In the genomic region with DNA sequence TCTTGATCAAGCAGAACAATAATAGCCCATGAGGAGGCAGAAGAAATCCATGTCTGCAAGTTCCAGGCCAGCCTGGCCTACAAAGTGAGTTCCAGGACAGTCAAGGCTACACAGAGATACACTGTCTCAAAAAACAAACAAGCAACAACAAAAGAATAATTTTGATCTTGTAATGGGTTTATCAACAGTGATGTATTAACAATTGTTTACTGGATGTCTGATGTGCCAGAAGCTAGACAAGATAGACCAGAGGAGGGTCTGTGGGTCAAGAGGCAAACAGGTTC, we compare ENCODE assay signal across 20 mouse cellular contexts. TPM values are rescaled to one million over a fixed set of nuclear protein-coding genes. Genes with fewer than 3 reads are reported as not detected.
DNase-seq lines count a peak whose midpoint lies in the region; ATAC-seq and TF ChIP-seq lines count a peak whose summit lies in the region.
"Had no signal": no experiment of that assay in that cellular context is flagged by ENCODE, and none has a peak within 500 bp of the region (broad histone marks: within the 10 kb centered on the region; RNA-seq: fewer than 3 reads in every experiment).

No protein-coding gene starts in this region.

- no peak overlapping the region for H3K4me3 ChIP-seq in kidney, embryonic 14.5 days (ENCODE audit: low read length)
- H3K4me3 ChIP-seq in liver, adult 2 months (ENCODE audit: insufficient read depth, low read depth, low read length) = no peak overlapping the region
- no peak overlapping the region for H3K4me3 ChIP-seq in liver, embryonic 12.5 days
- peak overlapping the region; percentile 49 for H3K4me3 ChIP-seq in testis, adult 2 months (ENCODE audit: control insufficient read depth, low read depth, low read length)
- H3K4me3 ChIP-seq: embryonic facial prominence, embryonic 10.5 days; forebrain, embryonic 13.5 days; heart, adult 2 months; heart, embryonic 15.5 days had no signal

- H3K4me2 ChIP-seq in kidney, embryonic 14.5 days (replicated peaks; ENCODE audit: low read depth, low read length) = no peak overlapping the region
- H3K4me2 ChIP-seq in liver, embryonic 12.5 days = no peak overlapping the region
- H3K4me2 ChIP-seq: forebrain, embryonic 13.5 days had no signal

- DNase-seq in kidney, postnatal 14 days = no peak
- no peak for DNase-seq in liver, adult 2 months (ENCODE audit: extremely low read depth, low read depth, low spot score)
- no peak for DNase-seq in testis, postnatal 14 days (ENCODE audit: low spot score)
- DNase-seq in MN1 (ENCODE audit: low spot score) = no peak
- DNase-seq: adrenal gland, adult 2 months; adrenal gland, postnatal 25 days; cerebellum, adult 18-20 months; cerebellum, postnatal 10 days; forebrain, postnatal 0 days; gastrocnemius, postnatal 14 days; heart, adult 2 months; heart, postnatal 14 days had no signal

- peak overlapping the region; percentile 38; the same call in 1 of the 2 replicates for H3K27ac ChIP-seq in kidney, embryonic 14.5 days (ENCODE audit: low read depth, low read length)
- peak overlapping the region; percentile 21 for H3K27ac ChIP-seq in liver, adult 2 months (replicated peaks; ENCODE audit: insufficient read depth, low read depth, low read length)
- no peak overlapping the region for H3K27ac ChIP-seq in liver, embryonic 12.5 days
- no peak overlapping the region for H3K27ac ChIP-seq in testis, adult 2 months (ENCODE audit: control insufficient read depth, insufficient read depth, low read depth, low read length)
- H3K27ac ChIP-seq: embryonic facial prominence, embryonic 10.5 days; forebrain, embryonic 13.5 days; heart, adult 2 months; heart, embryonic 15.5 days had no signal

- H3K27me3 ChIP-seq in kidney, embryonic 14.5 days (ENCODE audit: control insufficient read depth, insufficient read depth, low read length) = no peaks in the 10 kb centered on the region
- no peaks in the 10 kb centered on the region for H3K27me3 ChIP-seq in liver, adult 2 months (ENCODE audit: control insufficient read depth, insufficient read depth, low read length)
- no peaks in the 10 kb centered on the region for H3K27me3 ChIP-seq in liver, embryonic 12.5 days (replicated peaks)
- H3K27me3 ChIP-seq in testis, adult 2 months (ENCODE audit: control insufficient read depth, insufficient read depth, low read length) = no peaks in the 10 kb centered on the region
- H3K27me3 ChIP-seq: forebrain, embryonic 13.5 days; heart, embryonic 15.5 days; Patski had no signal

- no peak for TF ChIP-seq CTCF in liver, adult 2 months (IDR thresholded peaks at IDR 0.05; ENCODE audit: low read depth, low read length)
- no peak for TF ChIP-seq CTCF in testis, adult 2 months (IDR thresholded peaks at IDR 0.05; ENCODE audit: control insufficient read depth, insufficient read depth, insufficient replicate concordance, low read depth, low read length)

- H3K9me3 ChIP-seq in kidney, embryonic 14.5 days (ENCODE audit: control insufficient read depth, low read length) = no peaks in the 10 kb centered on the region
- H3K9me3 ChIP-seq in liver, embryonic 12.5 days (replicated peaks) = no peaks in the 10 kb centered on the region
- H3K9me3 ChIP-seq: embryonic facial prominence, embryonic 10.5 days; forebrain, embryonic 13.5 days; heart, embryonic 15.5 days had no signal

- no peak for ATAC-seq in kidney, embryonic 14.5 days (ENCODE audit: low FRiP score, low TSS enrichment)
- no peak for ATAC-seq in liver, embryonic 12.5 days
- ATAC-seq: activated CD4-positive, CD25-positive, alpha-beta regulatory T cell, adult 4 months; forebrain, embryonic 13.5 days; forebrain, postnatal 0 days; Patski had no signal

- H3K79me2 ChIP-seq in liver, adult 2 months (ENCODE audit: control insufficient read depth, insufficient read depth, low read length) = no peaks in the 10 kb centered on the region

- peaks cover 6% of the 10 kb centered on the region; the same call in 1 of the 2 replicates for H3K4me1 ChIP-seq in kidney, embryonic 14.5 days (ENCODE audit: control insufficient read depth, insufficient read depth, low read length)
- H3K4me1 ChIP-seq in liver, adult 2 months (ENCODE audit: control insufficient read depth, insufficient read depth, low read length) = peaks cover 6% of the 10 kb centered on the region; the same call in 1 of the 2 replicates
- 0 out of 2 replicates have a peak, but pooled peaks cover 4% of the 10 kb centered on the region for H3K4me1 ChIP-seq in liver, embryonic 12.5 days
- peaks cover 16% of the 10 kb centered on the region for H3K4me1 ChIP-seq in testis, adult 2 months (ENCODE audit: control insufficient read depth, insufficient read depth, low read length)
- H3K4me1 ChIP-seq: forebrain, embryonic 13.5 days had no signal

- H3K36me3 ChIP-seq in kidney, embryonic 14.5 days (ENCODE audit: control insufficient read depth, insufficient read depth, low read length) = no peaks in the 10 kb centered on the region
- no peaks in the 10 kb centered on the region for H3K36me3 ChIP-seq in liver, adult 2 months (ENCODE audit: control insufficient read depth, insufficient read depth, low read length)
- H3K36me3 ChIP-seq in liver, embryonic 12.5 days = no peaks in the 10 kb centered on the region
- H3K36me3 ChIP-seq in testis, adult 2 months (ENCODE audit: control insufficient read depth, insufficient read depth, low read length) = no peaks in the 10 kb centered on the region
- H3K36me3 ChIP-seq: embryonic facial prominence, embryonic 10.5 days; heart, embryonic 15.5 days had no signal

- no peak for TF ChIP-seq POLR2A in liver, adult 2 months (IDR thresholded peaks at IDR 0.05; ENCODE audit: extremely low read depth, insufficient read depth, low read length)
- TF ChIP-seq POLR2A in testis, adult 2 months (IDR thresholded peaks at IDR 0.05; ENCODE audit: control insufficient read depth, low read depth, low read length) = no peak

- H3K9ac ChIP-seq in kidney, embryonic 14.5 days (ENCODE audit: low read depth, low read length) = no peak overlapping the region
- H3K9ac ChIP-seq in liver, adult 2 months (ENCODE audit: low read depth, low read length) = no peak overlapping the region
- H3K9ac ChIP-seq in liver, embryonic 12.5 days = no peak overlapping the region
- H3K9ac ChIP-seq: forebrain, embryonic 13.5 days; forebrain, postnatal 0 days; heart, embryonic 15.5 days had no signal

RNA-seq across cellular contexts. Expression of gene Cpm, which starts 35.6 kb away (rescaled TPM):
- 21.8 and 28.9 TPM in 2 replicates for polyA plus RNA-seq in kidney, embryonic 14.5 days (2014; fragmentation: Nextera tagmentation; extraction: Ambion mirVana)
- total RNA-seq in liver, adult 2 months (2014; rRNA removed) = 1.4 and 1.7 TPM in 2 replicates
- 0.76 and 0.80 TPM in 2 replicates for polyA plus RNA-seq in liver, adult 2 months (2012; rRNA removed)
- 29.8 and 30.7 TPM in 2 replicates for polyA plus RNA-seq in liver, embryonic 12.5 days (2016; fragmentation: Nextera tagmentation; extraction: Ambion mirVana)
- 0.77 and 2.5 TPM in 2 replicates for polyA plus RNA-seq in testis, adult 2 months (2012; rRNA removed)

RNA-seq across cellular contexts. Expression of gene Mdm2, which starts 45.7 kb away (rescaled TPM):
- 38.6 and 65.6 TPM in 2 replicates for polyA plus RNA-seq in kidney, embryonic 14.5 days (2014; fragmentation: Nextera tagmentation; extraction: Ambion mirVana)
- 24.6 and 27.7 TPM in 2 replicates for total RNA-seq in liver, adult 2 months (2014; rRNA removed)
- 18.2 and 19.8 TPM in 2 replicates for polyA plus RNA-seq in liver, adult 2 months (2012; rRNA removed)
- polyA plus RNA-seq in liver, embryonic 12.5 days (2016; fragmentation: Nextera tagmentation; extraction: Ambion mirVana) = 35.6 and 36.9 TPM in 2 replicates
- polyA plus RNA-seq in testis, adult 2 months (2012; rRNA removed) = 95.4 and 99.3 TPM in 2 replicates

Comparison
In these comparisons a context has a peak if more than half of its experiments do, and no peak if none do; other contexts are left out.
1. H3K27ac ChIP-seq: peak in kidney, embryonic 14.5 days (single experiment) and liver, adult 2 months (single experiment); none in liver, embryonic 12.5 days (single experiment) and testis, adult 2 months (single experiment).